Mouse (Mus musculus) heart, embryonic 16.5 days (tissue): ENCODE data around the gene Frs3. TPM values are rescaled to one million over a fixed set of nuclear protein-coding genes. Genes with fewer than 3 reads are reported as not detected.
"Not testable (repeated sequence)": the region's sequence is repeated elsewhere in the genome, so short reads cannot be mapped to it uniquely, and the experiment has no call there.

Experiments
- ATAC-seq: fragments of 200-750 bp; cut with Nextera tagmentation; replicated peaks from 2 replicates; pipeline ENCODE4 v1.8.0; 2017; ENCODE audit warnings: moderate number of reproducible peaks; ENCODE audit not compliant: insufficient read depth, low FRiP score; ENCODE audit errors: extremely low read depth
- H3K27ac ChIP-seq: fragments of 300-500 bp; sonication (generic); 2 replicates; pipeline ENCODE4 v1.5.1; 2014; ENCODE audit warnings: mild to moderate bottlenecking, low read length, control low read depth, moderate library complexity
- H3K27me3 ChIP-seq: fragments of 300-500 bp; sonication (generic); 2 replicates; pipeline ENCODE4 v1.6.1; 2014; ENCODE audit warnings: low read length, mixed read lengths; ENCODE audit not compliant: control insufficient read depth, insufficient read depth
- H3K36me3 ChIP-seq: fragments of 300-500 bp; sonication (generic); 2 replicates; pipeline ENCODE4 v1.6.1; 2014; ENCODE audit not compliant: control insufficient read depth, insufficient read depth
- H3K4me1 ChIP-seq: fragments of 300-500 bp; sonication (generic); 2 replicates; pipeline ENCODE4 v1.6.1; 2014; ENCODE audit warnings: low read length, mixed read lengths; ENCODE audit not compliant: control insufficient read depth, insufficient read depth
- H3K4me2 ChIP-seq: fragments of 300-500 bp; sonication (generic); 2 replicates; pipeline ENCODE4 v1.6.1; 2014; ENCODE audit warnings: low read depth, mild to moderate bottlenecking, control low read depth, low read length
- H3K4me3 ChIP-seq: fragments of 300-500 bp; sonication (generic); 2 replicates; pipeline ENCODE4 v1.5.1; 2014; ENCODE audit warnings: mild to moderate bottlenecking, control low read depth, low read length
- H3K9ac ChIP-seq: fragments of 300-500 bp; sonication (generic); 2 replicates; pipeline ENCODE4 v1.6.1; 2014; ENCODE audit warnings: low read length, control low read depth
- H3K9me3 ChIP-seq: fragments of 300-500 bp; sonication (generic); replicated peaks from 2 replicates; pipeline ENCODE4 v1.6.1; 2016; ENCODE audit warnings: low read length; ENCODE audit not compliant: control insufficient read depth
- WGBS: fragments of 180-500 bp; shearing (Covaris S2); extraction: QIAGEN DNeasy Blood & Tissue Kit; methylation state at CpG from one replicate; pipeline ENCODE4 v1.1.7; 2014; 5-methylcytosine and 5-hydroxymethylcytosine counted together
- polyA plus RNA-seq: library from polyadenylated mRNA; unstranded; fragments of >200 nt; fragmentation: Nextera tagmentation; extraction: Ambion mirVana; gene quantifications from 2 replicates; pipeline ENCODE4 v1.2.1, GENCODE M21; 2015

Frs3 gene
- polyA plus RNA-seq = 3.9 and 5.1 TPM in 2 replicates

DNA sequence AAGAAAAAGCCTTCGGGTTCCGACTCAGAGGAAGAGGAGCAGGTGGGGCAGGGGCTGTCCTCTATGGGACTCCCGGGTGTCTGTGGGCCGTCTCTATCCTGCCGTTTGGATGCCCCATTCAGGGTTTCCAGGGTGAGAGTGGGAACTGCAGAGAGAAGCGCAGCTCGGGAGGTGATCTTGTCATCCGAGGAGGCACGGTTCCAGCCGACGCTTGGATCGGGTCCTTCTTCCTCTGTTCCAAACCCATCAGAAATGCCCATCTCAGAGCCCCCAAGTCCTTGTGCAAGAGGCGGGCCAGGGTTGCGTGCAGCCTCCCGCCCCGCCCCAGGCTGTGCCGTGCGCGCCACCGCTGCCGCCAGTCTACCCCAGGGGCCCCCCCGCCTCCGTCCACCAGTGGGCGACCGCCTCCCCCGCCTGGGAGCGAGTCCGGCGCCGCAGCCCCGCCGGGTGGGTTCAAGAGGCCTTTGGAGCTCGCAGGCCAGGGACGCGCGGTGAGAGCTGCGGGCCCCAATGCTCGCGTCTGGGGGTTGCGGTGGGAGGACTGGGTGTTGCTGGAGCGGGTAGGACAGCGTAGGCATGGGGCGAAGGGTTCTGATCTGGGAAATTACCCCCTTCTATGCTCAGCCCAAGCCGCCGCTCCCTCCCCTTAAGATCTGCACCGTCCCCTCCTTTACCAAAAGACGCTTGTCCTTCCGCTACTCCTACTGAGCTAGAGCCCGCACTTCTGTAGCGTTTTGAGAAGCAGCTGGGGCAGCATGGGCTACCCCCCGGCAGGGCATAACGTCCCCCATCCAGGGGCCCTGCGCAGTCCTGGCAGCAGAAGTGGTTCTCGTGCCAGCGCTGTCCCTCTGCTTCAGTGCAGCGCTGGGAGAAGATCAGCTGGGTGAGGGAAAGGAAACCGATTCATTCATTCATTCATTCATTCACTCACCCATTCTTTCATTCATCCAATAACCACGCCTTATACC, at the start of gene Frs3:
Gene Frs3, plus strand, starts transcription at position 423 of the 968 bp plus-strand sequence.
- ATAC-seq = peak; percentile 71
- WGBS = 1% methylated on average over 58 of the region's 58 CpGs
- peak within 1 kb of the TSS; percentile 95 for H3K4me3 ChIP-seq
- peak within 1 kb of the TSS; percentile 98 for H3K4me2 ChIP-seq
- no peaks in the 10 kb centered on the region for H3K9me3 ChIP-seq
- H3K27ac ChIP-seq = peak within 1 kb of the TSS; percentile 86
- peaks cover 16% of the 10 kb centered on the region for H3K36me3 ChIP-seq
- peaks cover 13% of the 10 kb centered on the region for H3K4me1 ChIP-seq
- peak within 1 kb of the TSS; percentile 91 for H3K9ac ChIP-seq
- no peaks in the 10 kb centered on the region for H3K27me3 ChIP-seq

DNA sequence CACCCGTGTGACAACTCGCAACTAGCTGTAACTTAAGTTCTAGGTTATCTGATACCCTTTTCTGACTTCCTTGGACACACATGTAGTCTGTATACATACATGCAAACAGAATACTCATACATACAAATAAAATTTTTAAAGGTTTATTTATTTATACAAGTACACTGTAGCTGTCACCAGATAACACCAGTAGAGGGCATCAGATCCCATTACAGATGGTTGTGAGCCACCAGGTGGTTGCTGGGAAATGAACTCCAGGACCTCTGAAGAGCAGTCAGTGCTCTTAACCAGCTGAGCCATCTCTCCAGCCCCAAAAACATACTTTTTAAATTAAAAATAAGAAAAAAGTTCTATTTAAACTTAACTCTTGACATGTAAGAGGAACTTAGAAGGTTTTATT, 45.8 kb upstream of the Frs3 start:
- H3K27ac ChIP-seq = no peak overlapping the region
- ATAC-seq = no peak
- H3K27me3 ChIP-seq = no peaks in the 10 kb centered on the region
- H3K9me3 ChIP-seq = no peaks in the 10 kb centered on the region
- no peaks in the 10 kb centered on the region for H3K36me3 ChIP-seq
- no peak overlapping the region for H3K4me3 ChIP-seq
- H3K4me1 ChIP-seq = no peaks in the 10 kb centered on the region
- no peak overlapping the region for H3K4me2 ChIP-seq
- WGBS = 82% methylated on average over 2 of the region's 2 CpGs
- H3K9ac ChIP-seq = no peak overlapping the region

DNA sequence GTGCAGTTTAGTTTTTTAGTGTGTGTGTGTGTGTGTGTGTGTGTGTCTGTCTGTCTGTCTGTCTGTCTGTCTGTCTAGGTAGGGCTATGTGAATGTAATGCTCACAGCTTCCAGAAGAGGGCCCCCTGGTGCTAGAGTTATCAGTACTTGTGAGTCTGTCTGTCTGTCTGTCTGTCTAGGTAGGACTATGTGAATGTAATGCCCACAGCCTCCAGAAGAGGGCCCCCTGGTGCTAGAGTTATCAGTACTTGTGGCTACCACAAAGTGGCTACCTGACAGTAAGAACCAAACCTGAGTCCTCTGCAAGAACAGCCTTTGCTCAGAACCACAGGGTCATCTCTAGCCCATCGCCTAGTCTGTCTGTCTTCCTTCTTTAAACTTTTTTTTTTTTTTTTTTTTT, 42.1 kb upstream of the Frs3 start:
- no peaks in the 10 kb centered on the region for H3K4me1 ChIP-seq
- H3K36me3 ChIP-seq = no peaks in the 10 kb centered on the region
- no peak for ATAC-seq
- H3K27ac ChIP-seq = no peak overlapping the region
- H3K9ac ChIP-seq = no peak overlapping the region
- 86% methylated on average over 1 of the region's 1 CpGs for WGBS
- H3K27me3 ChIP-seq = no peaks in the 10 kb centered on the region
- H3K4me2 ChIP-seq = no peak overlapping the region
- no peaks in the 10 kb centered on the region for H3K9me3 ChIP-seq
- no peak overlapping the region for H3K4me3 ChIP-seq

DNA sequence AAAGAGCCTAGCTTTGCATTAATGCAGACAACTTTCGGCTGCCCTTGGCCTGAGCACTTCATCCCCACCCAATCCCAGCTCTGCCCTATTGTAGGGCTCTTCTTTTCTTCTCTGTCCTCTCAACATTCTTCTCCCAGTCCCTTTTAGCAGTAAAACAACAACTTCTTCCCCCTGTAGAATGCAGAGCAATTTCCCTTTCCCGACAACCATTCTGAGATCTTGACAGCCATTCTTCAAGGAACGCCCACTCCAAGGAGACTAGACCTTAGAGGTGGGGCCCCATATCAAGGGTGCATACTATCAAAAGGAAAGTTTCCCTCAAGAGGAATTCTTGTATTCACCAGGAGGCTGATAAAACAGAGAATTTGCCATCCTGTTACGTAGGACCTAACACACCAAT, 39.9 kb upstream of the Frs3 start:
- Histone ChIP-seq H3K9me3 (no peaks in the 10 kb centered on the region), H3K9ac (no peak overlapping the region), H3K27ac (no peak overlapping the region), H3K36me3 (no peaks in the 10 kb centered on the region), H3K4me3 (no peak overlapping the region), H3K27me3 (no peaks in the 10 kb centered on the region), H3K4me1 (no peaks in the 10 kb centered on the region), H3K4me2 (no peak overlapping the region)
- 69% methylated on average over 4 of the region's 4 CpGs for WGBS
- ATAC-seq = no peak

DNA sequence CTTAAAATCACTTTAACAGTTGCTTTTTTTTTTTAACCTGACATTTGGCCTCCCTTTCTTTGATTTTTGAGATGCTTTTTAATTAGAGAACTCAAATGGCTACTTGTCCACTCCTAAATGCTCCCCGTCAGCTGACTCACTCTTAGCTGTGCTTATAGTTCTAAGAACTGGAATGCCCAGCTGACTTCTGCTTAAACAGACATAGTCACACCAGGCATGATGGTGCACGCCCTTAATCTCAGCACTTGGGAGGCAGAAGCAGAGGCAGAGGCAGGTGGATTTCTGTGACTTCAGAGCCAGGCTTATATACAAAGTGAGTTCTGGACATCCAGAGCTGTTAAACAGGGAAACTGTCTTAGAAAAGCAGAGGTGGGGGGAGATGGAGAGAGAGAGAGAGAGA, 36.9 kb upstream of the Frs3 start:
- Histone ChIP-seq H3K9me3 (no peaks in the 10 kb centered on the region), H3K36me3 (no peaks in the 10 kb centered on the region), H3K4me2 (no peak overlapping the region), H3K27ac (no peak overlapping the region), H3K9ac (no peak overlapping the region), H3K4me3 (no peak overlapping the region), H3K27me3 (no peaks in the 10 kb centered on the region), H3K4me1 (no peaks in the 10 kb centered on the region)
- 93% methylated on average over 2 of the region's 2 CpGs for WGBS
- no peak for ATAC-seq

DNA sequence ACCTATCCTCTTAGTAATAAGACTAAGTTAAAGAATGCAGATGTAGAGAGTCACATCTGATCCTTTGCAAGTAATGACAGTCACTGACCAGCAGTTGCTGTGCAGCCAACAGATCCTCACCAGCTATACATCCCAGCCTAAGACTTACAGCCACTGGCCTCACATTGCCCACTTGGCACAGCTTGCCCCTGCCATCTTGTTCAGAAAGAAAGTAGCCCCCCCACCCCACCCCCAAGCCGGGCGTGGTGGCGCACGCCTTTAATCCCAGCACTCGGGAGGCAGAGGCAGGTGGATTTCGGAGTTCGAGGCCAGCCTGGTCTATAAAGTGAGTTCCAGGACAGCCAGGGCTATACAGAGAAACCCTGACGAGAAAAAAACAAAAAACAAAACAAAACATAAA, 34.5 kb upstream of the Frs3 start:
- H3K4me1 ChIP-seq, H3K4me2 ChIP-seq, H3K4me3 ChIP-seq, H3K27me3 ChIP-seq, H3K27ac ChIP-seq, ATAC-seq, H3K9me3 ChIP-seq, H3K9ac ChIP-seq, H3K36me3 ChIP-seq: not testable (repeated sequence)
- 90% methylated on average over 8 of the region's 8 CpGs for WGBS

DNA sequence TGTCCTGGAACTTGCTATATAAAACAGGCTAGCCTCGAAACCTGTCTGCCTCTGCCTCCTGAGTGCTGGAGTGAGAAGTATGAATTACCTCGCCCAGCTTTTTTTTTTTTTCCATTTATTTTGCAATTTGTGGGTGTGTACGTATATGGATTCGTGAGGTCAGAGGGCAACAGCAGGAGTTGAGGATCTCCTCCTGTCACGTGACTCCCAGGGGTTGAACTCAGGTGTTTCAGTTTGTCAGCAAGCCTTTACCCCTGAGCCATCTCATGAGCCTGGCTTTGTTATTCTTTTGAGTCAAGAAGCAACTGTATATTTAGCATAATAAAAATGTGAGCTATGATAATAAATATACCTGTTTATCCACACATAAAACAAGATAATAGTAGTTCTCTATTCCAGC, 33.1 kb upstream of the Frs3 start:
- whole genome bisulfite sequencing = 88% methylated on average over 5 of the region's 5 CpGs
- ATAC-seq = no peak

DNA sequence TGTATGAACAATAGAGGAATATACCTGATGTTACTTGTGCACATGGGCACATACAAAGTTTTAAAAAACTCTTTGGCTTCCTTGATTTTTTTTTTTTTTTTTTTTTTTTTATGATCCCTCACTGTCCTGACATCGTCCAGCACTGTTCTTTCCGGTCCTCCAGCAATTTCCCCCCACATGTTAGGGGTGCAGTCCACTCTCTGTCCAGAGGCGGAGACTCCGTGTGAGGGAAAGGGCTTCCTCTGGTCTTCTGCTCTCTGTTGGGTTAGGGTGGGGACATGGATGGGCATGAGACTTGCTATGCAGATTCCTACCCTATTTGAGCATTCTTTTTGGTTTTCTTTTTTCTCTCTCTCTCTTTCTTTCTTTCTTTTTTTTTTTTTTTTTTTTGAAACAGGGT, 30.9 kb upstream of the Frs3 start:
- Histone ChIP-seq H3K27me3 (no peaks in the 10 kb centered on the region), H3K9me3 (no peaks in the 10 kb centered on the region), H3K36me3 (no peaks in the 10 kb centered on the region), H3K4me1 (no peaks in the 10 kb centered on the region), H3K4me3 (no peak overlapping the region), H3K9ac (no peak overlapping the region), H3K27ac (no peak overlapping the region), H3K4me2 (no peak overlapping the region)
- no peak for ATAC-seq
- 75% methylated on average over 4 of the region's 4 CpGs for WGBS

More for the DNA sequence above, 33.1 kb upstream of the Frs3 start:
- Histone ChIP-seq H3K27me3 (no peaks in the 10 kb centered on the region), H3K4me3 (no peak overlapping the region), H3K9ac (no peak overlapping the region), H3K27ac (no peak overlapping the region), H3K36me3 (no peaks in the 10 kb centered on the region), H3K9me3 (no peaks in the 10 kb centered on the region), H3K4me2 (no peak overlapping the region), H3K4me1 (no peaks in the 10 kb centered on the region)

DNA sequence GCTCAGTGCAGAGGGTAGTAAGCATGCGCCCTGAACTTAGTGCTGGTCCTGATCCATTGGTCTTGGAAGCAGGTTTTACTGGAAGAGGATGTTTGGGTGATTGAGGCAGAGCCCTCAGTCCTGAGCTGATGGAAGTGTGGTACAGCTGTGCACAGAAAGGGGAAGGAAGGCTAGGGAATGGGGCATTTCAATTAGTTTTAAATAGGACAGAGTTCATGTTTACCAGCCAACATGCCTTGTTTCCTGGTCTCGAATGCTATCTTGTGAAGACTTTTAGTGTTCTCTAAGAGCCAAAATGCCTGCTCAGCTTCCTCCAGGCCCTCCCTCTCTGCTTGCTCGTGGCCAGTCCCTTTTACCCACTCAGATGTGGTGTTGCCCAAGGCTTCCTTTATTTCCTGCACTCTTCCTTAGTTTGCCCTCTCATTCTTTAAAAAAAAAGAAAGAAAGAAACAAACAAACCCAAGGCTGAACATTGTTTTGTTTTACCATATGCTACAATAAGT, 30.0 kb upstream of the Frs3 start:
- WGBS = 81% methylated on average over 3 of the region's 3 CpGs
- H3K9ac ChIP-seq = no peak overlapping the region
- no peak overlapping the region for H3K4me3 ChIP-seq
- no peaks in the 10 kb centered on the region for H3K36me3 ChIP-seq
- H3K9me3 ChIP-seq = no peaks in the 10 kb centered on the region
- H3K27ac ChIP-seq = no peak overlapping the region
- no peak for ATAC-seq
- H3K4me1 ChIP-seq = no peaks in the 10 kb centered on the region
- H3K27me3 ChIP-seq = no peaks in the 10 kb centered on the region
- H3K4me2 ChIP-seq = no peak overlapping the region
